Mouse (Mus musculus) hindlimb bud, embryonic 11.5 days (tissue): ENCODE data around the gene Atg10.
"Not testable (repeated sequence)": the region's sequence is repeated elsewhere in the genome, so short reads cannot be mapped to it uniquely, and the experiment has no call there.

ENCODE experiments used
- DNase-seq: peaks from one replicate; pipeline ENCODE4 v3.0.0-alpha.2; 2012; ENCODE audit warnings: low read depth, low spot score; ENCODE audit errors: extremely low spot score

Gene Atg10

DNA sequence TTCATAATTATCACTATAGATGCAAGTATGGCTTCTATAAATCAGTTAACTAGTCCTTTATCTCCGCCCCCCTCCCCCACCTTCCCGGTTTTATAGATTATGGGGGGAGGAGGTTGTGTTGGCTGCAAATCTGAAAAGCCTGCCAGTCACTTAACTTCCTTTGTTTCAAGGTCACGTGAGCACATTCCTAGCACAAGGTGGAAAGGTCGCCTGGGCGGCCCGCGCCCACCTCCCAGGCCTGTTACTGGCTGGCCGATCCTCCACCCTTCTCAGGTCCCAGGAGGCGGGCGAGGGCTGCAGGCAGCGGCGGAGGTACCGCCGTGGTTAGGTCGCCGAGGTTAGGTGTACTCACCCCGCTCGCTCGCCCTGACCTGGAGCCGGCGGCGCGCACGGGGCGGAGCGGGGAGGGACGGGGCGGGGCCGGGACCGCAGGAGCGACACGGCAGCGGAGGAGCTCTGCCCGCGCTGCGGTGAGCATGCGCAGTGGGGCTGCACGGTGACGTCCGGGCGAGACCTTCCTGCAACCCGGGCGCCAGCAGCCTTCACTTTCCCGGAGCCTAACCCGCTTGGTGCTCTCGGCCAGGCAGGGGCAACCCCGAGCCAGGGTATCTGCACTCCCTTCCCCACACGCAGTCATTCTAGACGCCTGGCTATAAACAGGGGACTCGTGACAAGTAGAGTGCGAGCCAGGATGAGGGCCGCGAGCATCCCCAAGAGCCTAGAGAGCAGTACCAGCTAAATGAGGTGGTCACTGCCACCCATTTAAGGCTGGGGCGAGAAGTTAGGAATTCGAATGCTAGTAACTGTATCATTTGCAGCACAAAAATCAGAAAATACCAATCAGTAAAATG, at the start of gene Atg10:
Gene Atg10 (minus strand): TSS at position 382 of the 851 bp plus-strand sequence.
- peak; percentile 74 for DNase-seq

GRCm38 (mm10) chr13:91252406-91252805, 28.6 kb upstream of the Atg10 start:
- DNase-seq, result no peak

- DNase-seq, result no peak
These were observed 27.9 kb upstream of the Atg10 start for GRCm38 (mm10) chr13:91251636-91252035.

- not testable (repeated sequence) for DNase-seq
These were observed 26.3 kb upstream of the Atg10 start for GRCm38 (mm10) chr13:91250050-91250449.

DNA sequence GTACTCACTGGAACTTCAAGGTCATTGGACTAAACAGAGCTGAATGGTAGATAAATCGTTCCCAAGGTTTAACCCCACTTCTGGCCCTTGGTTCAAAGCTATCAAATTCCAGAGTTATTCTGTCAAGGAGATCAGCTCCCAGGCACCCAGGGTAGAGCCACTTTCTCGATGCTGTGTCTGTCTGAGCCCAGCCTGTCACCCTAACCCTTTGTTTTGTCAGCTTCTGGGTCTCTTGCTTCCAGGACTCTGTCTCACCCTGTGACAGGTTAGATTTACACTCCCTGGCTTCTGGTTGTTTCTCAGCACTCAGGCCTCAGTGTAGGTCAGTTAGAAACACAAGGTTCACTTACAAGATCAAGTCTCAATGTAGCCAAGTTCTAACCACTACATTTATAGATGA, 22.7 kb upstream of the Atg10 start:
- no peak for DNase-seq

GRCm38 (mm10) chr13:91237976-91238375, 14.2 kb upstream of the Atg10 start:
- no peak for DNase-seq

DNA sequence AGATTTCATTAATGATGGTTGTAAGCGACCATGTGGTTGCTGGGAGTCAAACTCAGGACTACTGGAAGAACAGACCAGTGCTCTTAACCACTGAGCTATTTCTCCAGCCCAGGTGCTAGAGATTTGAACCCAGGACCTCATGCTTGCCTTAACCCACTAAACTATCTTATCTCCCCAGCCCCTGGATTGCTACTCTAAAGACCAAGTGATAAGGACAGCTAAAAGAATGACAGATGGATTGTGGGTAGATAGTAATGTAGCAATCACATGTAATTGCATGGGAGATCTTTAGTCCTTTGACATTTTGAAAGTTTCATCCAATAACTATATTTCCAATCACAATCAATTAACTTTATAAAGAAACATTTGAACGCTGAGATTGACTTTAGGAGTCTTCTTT, 13.1 kb upstream of the Atg10 start:
- DNase-seq, result no peak

GRCm38 (mm10) chr13:91224438-91224814, 658 bp upstream of the Atg10 start:
- peak; percentile 22 for DNase-seq

DNA sequence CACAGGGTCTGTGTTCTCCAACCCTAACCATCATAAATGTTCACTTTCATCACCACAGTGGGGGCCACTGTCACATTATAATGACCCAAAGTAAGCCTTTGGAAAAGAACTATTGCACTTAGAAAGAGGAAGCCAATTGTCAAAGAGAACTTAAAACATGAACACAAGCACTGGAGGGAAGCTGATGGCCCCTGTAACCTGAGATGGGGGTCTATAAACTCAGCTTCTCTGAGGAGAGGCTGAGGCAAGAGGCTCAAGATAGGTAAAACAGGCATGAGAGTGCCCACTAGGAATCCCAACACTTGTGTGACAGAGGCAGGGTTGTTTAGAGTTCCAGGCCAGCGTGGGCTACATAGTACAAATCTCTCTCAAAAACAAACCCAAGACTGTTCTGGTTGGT, 705 bp downstream of the Atg10 start:
- no peak for DNase-seq

DNA sequence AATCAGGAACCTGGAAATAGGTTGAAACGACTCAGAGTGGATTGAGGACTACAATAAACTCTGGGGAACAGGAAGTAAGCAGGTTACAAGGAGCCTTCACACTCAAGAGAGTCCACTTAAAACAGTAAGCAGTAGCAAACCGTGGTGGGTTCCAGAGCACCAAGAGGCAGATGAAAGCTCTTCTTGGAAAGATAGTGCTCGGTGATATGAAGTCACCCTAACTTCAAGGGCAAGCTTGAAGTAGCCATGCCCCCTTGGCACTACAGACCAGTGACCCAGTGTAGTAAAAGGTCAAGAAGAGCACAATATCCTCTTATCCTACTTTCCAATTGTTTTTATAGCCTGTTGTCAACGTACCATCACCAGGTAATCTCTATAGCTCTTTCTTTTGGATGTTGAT, 2.1 kb downstream of the Atg10 start:
- no peak for DNase-seq

- no peak for DNase-seq
These were observed 6.1 kb downstream of the Atg10 start for GRCm38 (mm10) chr13:91217691-91218090.

DNA sequence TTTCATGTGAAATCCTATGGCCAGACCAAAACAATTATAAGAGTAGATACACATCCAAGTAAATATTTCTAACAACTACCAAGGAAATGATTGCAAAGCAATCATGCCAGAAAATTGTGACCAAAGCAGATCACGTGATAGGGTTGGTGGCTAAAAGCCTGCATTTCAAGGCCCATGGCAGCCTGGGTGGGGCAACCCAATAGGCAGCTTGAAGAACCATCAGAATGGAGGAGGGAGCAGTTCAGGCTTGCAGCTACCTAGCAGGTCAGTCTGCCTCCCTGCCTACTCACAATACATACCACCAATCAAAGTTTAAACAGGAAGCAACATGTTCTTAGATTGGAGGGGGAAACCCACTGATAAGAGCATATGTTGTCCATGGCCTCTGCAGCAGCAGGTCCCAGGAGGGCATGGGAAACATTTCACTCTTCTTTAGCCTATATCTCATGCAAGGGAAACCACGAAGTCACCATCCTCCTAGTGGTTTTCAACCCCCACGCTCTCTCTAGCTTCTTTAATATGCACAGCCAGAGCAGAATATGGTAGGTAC, 7.0 kb downstream of the Atg10 start:
- DNase-seq, result no peak

DNA sequence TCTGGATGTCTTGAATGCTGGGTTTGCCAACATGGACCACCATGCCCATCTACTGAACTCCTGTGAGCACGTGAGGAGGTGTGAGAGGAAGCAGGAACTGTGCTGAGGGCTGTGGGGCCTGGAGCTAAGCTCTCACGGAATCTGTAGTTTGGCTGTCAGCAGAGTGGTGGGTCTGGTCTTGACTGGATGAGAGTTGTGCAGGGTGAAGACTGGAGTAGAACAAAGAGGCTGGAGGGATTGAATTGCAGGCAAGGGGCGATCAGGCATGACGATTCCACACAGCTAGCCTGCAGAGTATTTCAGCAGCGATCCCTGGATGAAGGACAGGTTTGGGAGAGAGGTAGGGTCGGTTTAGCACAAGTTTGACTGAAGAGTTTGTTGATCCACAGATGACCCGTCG, 10.8 kb downstream of the Atg10 start:
- no peak for DNase-seq

DNA sequence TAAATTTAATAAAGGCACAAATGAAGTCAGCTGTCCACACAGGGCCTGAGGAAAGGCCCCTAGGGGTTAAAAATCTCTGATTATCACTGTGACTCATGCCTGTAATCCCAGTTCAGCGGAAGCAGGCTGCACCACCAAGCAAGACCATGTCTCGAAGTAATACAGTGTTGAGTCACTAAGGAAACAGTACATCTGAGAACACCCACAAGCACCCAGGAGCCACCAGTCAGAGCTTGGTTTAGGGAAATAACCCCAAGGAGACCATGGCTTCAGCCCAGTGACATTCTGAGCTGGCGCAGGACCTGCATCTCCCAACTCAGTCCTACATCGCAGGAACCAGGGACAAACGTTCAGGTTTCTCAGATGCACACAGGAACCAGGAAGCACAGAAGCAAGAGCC, 17.5 kb downstream of the Atg10 start:
- DNase-seq, result no peak

GRCm38 (mm10) chr13:91202564-91202963, 21.2 kb downstream of the Atg10 start:
- no peak for DNase-seq

GRCm38 (mm10) chr13:91187378-91188234, 36.2 kb downstream of the Atg10 start:
- DNase-seq, result peak; percentile 80

GRCm38 (mm10) chr13:91185248-91185867, 38.4 kb downstream of the Atg10 start:
- DNase-seq, result no peak

DNA sequence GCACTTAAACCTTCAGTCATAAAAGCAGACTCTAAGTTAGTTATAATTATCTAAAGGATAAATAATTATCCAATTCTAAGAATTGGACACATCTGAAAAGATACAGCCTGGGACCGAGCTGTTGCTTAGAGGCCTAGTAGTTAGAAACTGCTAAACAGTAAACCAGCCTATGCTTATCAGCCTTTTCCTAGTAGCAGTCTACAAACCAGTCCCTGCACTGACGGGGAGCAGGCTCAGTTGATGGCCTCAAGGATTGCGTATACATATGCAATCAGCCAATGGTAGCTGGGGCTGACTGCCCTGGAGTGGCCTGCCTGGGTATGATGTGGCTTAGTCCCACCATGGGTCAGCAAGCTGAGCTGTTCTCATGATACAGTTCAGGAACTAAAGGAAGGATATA, 39.5 kb downstream of the Atg10 start:
- no peak for DNase-seq

GRCm38 (mm10) chr13:91180364-91180763, 43.4 kb downstream of the Atg10 start:
- DNase-seq, result no peak

DNA sequence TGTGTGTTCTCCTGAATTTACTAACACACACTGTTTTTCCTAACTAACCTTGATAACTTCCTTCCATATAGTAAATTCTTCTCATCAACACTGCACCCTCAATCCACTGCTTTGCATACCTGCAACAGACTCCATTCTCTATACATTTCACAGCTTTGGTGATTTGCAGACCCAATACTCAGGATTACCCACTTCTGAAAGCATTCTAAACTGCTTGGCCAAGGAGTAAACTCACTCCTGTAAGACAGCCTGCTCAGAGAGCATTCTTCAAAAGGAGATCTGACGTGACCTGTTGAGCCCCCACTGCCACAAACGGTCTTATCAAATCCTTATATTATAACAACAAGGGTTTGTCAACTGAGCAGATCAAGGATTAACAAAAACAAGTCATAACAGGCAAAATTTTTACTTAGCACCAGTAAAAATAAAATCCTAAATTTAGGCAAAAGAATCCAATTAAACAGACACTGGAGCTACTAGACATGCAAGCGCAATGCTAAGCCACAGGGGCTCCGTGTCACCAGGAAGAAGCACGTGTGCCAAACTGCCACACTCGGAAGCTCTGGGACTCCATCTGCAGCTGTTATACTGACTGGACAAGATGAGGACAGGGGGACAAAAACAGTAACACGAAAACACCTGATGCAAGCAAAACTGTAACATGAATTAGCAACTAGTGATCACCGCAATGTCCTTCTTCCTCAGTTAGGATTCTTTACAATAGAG, 44.4 kb downstream of the Atg10 start:
- no peak for DNase-seq
